Mouse (Mus musculus): ENCODE results near the gene Bloc1s3. TPM values are rescaled to one million over a fixed set of nuclear protein-coding genes. Genes with fewer than 3 reads are reported as not detected.
A peak's percentile ranks its signal among the peaks of the same experiment; 100 is the strongest.

The Bloc1s3 gene
- polyA plus RNA-seq, 1 experiment = 7.9 TPM

DNA sequence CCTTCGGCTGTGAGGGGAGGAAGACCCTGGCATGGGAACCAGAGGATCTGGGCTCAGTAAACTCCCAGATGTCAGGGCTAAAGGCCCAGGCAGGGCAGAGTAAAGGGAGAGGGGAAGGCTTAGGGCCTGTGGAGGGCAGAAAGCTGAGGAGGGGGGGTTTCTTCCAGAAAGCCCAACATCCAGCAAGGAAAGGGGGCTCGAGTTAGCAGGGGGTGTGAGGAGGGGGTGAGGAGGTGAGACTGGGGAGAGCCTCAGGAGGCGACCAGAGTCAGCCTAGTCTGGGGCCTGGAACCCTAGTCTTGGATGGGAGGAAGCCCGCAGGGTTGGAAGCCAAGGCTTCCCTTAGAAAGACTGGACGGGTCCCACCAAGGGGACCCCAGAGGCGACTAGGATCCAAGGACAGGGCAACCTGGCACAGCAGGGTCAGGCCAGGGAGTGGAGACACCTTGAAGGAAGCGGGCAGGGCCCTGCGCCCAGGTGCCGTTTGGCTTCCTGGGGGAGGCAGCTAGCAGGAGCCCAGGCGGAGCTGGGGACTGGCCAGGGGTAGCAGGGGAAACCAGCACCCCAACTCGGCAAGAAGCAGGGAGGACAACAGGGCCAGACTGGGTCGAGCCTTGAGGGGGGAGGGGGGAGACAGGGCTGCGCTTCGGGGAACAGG lies 50.6 kb downstream of the Bloc1s3 start:
- no peak for DNase-seq (ENCODE audit: extremely low spot score in 1 of 2, low spot score in 1 of 2)

DNA sequence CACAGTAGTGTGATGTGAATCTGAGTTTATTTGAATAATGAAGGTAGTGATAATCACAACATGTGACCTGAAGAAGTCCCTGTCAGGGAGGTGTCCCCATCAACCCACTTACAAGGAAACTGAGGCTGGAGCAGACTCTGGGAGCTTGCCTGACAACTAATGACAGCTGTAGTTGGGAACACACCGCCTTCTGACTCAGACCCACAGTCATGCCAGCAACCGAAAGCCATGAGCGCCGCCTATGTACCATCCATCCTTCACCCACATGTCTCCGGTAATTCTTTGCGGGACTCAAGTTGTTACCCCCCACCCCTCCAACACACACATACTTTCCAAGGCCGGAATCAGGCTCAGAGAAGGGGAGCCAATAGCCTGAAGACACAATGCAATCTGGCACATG lies 51.5 kb downstream of the Bloc1s3 start:
- DNase-seq (ENCODE audit: extremely low spot score in 1 of 2, low spot score in 1 of 2) = peak in 1 of 2 experiments; percentile 45

DNA sequence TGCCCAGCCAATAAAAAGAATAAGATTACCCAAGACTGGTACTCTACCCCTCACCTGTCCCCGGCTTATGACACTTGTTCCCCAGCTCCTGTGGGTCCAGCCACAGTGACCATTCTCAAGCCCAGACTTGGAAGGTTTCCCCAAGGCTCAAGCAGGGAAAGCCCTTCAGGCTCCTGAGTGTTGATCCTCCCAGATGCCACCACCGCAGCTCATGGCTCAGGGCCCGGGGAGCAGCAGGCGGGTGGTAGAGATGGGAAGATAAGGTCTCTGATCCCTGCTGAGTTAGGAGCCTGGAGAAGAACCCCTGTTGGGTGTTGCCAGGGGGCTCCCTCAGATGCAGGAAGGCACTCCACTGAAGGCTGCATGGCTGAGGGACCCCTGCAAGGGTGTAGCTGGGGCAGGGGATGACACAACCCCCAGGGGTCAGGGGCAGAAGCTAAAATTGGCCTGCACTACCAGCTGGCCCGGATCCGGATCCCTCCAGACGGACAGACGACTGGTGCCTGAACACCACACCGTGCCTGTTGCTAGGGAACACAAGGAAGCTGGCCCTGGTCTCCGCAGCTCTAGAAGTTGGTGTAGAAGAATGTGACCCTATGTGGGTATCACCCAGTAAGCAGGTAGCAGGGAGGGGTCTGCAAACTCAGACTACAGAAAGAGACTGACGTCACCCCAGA lies 52.2 kb downstream of the Bloc1s3 start:
- DNase-seq (ENCODE audit: extremely low spot score in 1 of 2, low spot score in 1 of 2) = no peak

DNA sequence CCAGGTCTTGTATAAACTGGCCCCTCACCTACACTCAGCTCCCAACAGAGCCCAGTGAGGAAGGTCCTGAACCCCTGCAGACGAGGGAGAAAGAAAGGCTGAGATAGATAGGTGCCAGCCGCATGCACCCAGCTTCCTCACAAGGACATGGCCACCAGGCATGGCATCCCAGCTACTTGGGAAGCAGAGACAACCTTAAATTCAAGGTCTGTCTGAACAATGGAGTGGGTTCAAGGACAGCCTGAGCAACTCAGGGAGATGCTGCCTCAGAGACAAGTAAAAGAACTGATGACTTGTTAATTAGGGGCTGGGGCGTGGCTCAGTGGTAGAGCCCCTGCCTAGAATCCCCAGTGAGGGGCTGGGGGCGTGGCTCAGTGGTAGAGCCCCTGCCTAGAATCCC lies 53.0 kb downstream of the Bloc1s3 start:
- DNase-seq (ENCODE audit: extremely low spot score in 1 of 2, low spot score in 1 of 2) = no peak

Other genes starting within 250 kb of the Bloc1s3 start
- 22.2 and 24.9 TPM in 2 replicates for gene Vasp, start 236.6 kb downstream of the Bloc1s3 start, polyA plus RNA-seq (2012; rRNA removed)
- 0.48 and 0.62 TPM in 2 replicates for gene Ppm1n, start 228.3 kb downstream of the Bloc1s3 start, polyA plus RNA-seq (2012; rRNA removed)
- gene Rtn2, start 225.7 kb downstream of the Bloc1s3 start, polyA plus RNA-seq (2012; rRNA removed) = 128 and 135 TPM in 2 replicates
- gene Fosb, start 198.3 kb downstream of the Bloc1s3 start, polyA plus RNA-seq (2012; rRNA removed) = 6.3 and 22.4 TPM in 2 replicates
- 49.9 and 53.6 TPM in 2 replicates for gene Ercc1, start 163.6 kb downstream of the Bloc1s3 start, polyA plus RNA-seq (2012; rRNA removed)
- gene Cd3eap, start 148.9 kb downstream of the Bloc1s3 start, polyA plus RNA-seq (2012; rRNA removed) = 12.7 and 15.2 TPM in 2 replicates
- 5.3 and 5.5 TPM in 2 replicates for gene Ppp1r13l, start 148.6 kb downstream of the Bloc1s3 start, polyA plus RNA-seq (2012; rRNA removed)
- 41.5 and 47.0 TPM in 2 replicates for gene Ercc2, start 126.4 kb downstream of the Bloc1s3 start, polyA plus RNA-seq (2012; rRNA removed)
- gene Klc3, start 104.3 kb downstream of the Bloc1s3 start, polyA plus RNA-seq (2012; rRNA removed) = 2.6 TPM in 2 replicates
- gene Ckm, start 103.6 kb downstream of the Bloc1s3 start, polyA plus RNA-seq (2012; rRNA removed) = 0.90 and 1.4 TPM in 2 replicates
- 47.5 and 49.9 TPM in 2 replicates for gene Mark4, start 49.5 kb downstream of the Bloc1s3 start, polyA plus RNA-seq (2012; rRNA removed)
- gene Exoc3l2, start 45.0 kb downstream of the Bloc1s3 start, polyA plus RNA-seq (2012; rRNA removed) = 0.32 and 0.40 TPM in 2 replicates
- gene Trappc6a, start within 50 bp of the Bloc1s3 start, polyA plus RNA-seq (2012; rRNA removed) = 23.7 and 30.1 TPM in 2 replicates
- 1.0 and 1.4 TPM in 2 replicates for gene Nkpd1, start 9.5 kb upstream of the Bloc1s3 start, polyA plus RNA-seq (2012; rRNA removed)
- gene Ppp1r37, start 54.7 kb upstream of the Bloc1s3 start, polyA plus RNA-seq (2012; rRNA removed) = 131 and 146 TPM in 2 replicates
- 2.0 and 2.9 TPM in 2 replicates for gene Zfp296, start 68.9 kb upstream of the Bloc1s3 start, polyA plus RNA-seq (2012; rRNA removed)
- 47.9 and 49.9 TPM in 2 replicates for gene Gemin7, start 69.2 kb upstream of the Bloc1s3 start, polyA plus RNA-seq (2012; rRNA removed)
- gene Clasrp, start 96.1 kb upstream of the Bloc1s3 start, polyA plus RNA-seq (2012; rRNA removed) = 152 and 164 TPM in 2 replicates
- 6.1 and 6.5 TPM in 2 replicates for gene Relb, start 121.1 kb upstream of the Bloc1s3 start, polyA plus RNA-seq (2012; rRNA removed)
- 125 and 128 TPM in 2 replicates for gene Clptm1, start 156.7 kb upstream of the Bloc1s3 start, polyA plus RNA-seq (2012; rRNA removed)
- gene Apoc2, start 169.6 kb upstream of the Bloc1s3 start, polyA plus RNA-seq (2012; rRNA removed) = 0.78 TPM in 1 of 2 replicates, not detected in the other
- gene Gm44805, start 173.1 kb upstream of the Bloc1s3 start, polyA plus RNA-seq (2012; rRNA removed) = not detected in 2 replicates
- 0.19 TPM in 1 of 2 replicates, not detected in the other for gene Apoc4, start 173.1 kb upstream of the Bloc1s3 start, polyA plus RNA-seq (2012; rRNA removed)
- gene Apoc1, start 184.3 kb upstream of the Bloc1s3 start, polyA plus RNA-seq (2012; rRNA removed) = 3.3 and 4.7 TPM in 2 replicates
- 6,067 and 6,377 TPM in 2 replicates for gene Apoe, start 190.8 kb upstream of the Bloc1s3 start, polyA plus RNA-seq (2012; rRNA removed)
- gene Tomm40, start 207.1 kb upstream of the Bloc1s3 start, polyA plus RNA-seq (2012; rRNA removed) = 115 and 118 TPM in 2 replicates
- 7.6 and 7.7 TPM in 2 replicates for gene Nectin2, start 242.1 kb upstream of the Bloc1s3 start, polyA plus RNA-seq (2012; rRNA removed)